Mouse (Mus musculus) frontal cortex, adult 2 months (tissue): ENCODE results near the gene Cln6. TPM values are rescaled to one million over a fixed set of nuclear protein-coding genes. Genes with fewer than 3 reads are reported as not detected.

Experiments
- DNase-seq, 2 experiments: peaks; one replicate each; pipeline ENCODE4 v3.0.0; 2022; ENCODE audit warnings: low spot score in 1 of 2; ENCODE audit errors: extremely low spot score in 1 of 2
- polyA plus RNA-seq: library from polyadenylated mRNA; depleted of rRNA; stranded (reverse); fragments of >200 nt; gene quantifications from 2 replicates; pipeline ENCODE4 v1.2.3, GENCODE M21; 2012; rRNA removed

The Cln6 gene
- polyA plus RNA-seq, 1 experiment: 16.5 TPM

DNA sequence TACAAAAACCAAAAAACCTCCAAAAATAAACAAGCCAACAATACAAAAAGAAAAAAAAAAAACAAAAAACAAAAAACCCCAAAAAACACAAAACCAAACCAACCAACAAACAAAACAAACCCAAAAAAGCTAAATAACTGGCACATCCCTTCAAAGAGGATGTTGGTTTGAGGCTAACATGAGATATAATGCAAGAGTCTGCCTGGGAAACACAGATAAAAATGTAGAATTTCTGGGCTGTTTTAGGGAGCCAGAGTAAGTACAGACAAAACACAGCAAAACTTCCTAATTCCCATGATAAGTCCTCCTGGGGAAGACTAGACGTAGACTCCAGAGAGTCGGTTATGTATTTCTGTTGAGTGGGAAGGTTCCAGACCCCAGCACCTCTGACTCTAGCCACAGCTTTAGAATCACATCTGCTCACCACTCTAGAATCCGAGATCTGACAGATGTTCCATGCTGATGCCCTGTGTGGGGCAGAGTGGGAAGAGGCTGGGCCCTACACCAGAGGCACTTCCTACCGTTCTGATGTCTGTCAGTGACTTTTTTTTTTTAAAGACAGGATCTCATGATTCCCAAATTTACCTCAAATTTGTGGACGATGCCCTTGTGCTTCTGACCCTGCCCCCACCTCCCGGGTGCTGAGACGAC, 38.5 kb downstream of the Cln6 start:
- DNase-seq: no peak

DNA sequence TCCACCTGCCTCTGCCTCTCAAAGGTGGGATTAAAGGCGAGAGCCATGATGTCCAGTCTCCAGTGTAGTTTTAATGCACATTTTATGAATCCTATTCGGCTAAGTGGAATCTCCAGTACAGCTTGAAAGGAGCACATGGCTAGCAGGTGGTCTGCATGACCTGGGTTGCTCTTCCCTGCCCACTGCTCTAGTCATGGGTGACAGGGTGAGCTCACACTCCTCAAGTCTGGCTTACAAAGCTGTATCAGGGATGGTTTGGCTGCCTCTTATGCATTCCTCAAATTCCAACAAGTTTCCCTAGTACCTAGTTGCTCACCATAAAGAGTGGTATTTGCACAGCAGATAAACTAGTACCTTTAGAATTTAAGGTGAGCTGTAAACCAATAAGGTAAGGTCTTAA, 39.2 kb downstream of the Cln6 start:
- DNase-seq: no peak

GRCm38 (mm10) chr9:62881871-62882270, 43.3 kb downstream of the Cln6 start:
- DNase-seq: no peak

DNA sequence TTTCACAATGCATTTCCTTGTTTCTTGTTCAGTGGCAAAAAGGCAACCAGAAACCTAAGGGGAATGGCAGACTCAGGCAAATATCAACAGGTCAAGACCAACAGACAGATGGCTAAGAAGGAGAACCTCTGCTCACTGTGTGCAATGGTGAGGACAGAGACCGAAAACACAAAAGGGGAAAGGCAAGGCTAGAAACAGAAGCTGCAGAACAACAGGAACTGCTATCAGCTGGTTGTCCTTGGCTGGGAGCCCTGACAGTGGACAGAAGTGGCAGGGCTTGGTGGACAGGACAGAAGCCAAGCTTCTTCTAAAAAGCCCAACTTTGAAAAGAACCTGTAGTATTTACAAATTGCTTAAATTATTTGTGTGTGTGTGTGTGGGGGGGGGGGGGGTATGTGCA, 55.9 kb downstream of the Cln6 start:
- DNase-seq: no peak

Other genes with a start within 250 kb of the Cln6 start
- 0.76 and 0.90 TPM in 2 replicates for gene Itga11, start 161.0 kb upstream of the Cln6 start, polyA plus RNA-seq
- 42.9 and 44.5 TPM in 2 replicates for gene Fem1b, start 26.9 kb upstream of the Cln6 start, polyA plus RNA-seq
- 0.23 and 0.64 TPM in 2 replicates for gene Calml4, start 19.3 kb downstream of the Cln6 start, polyA plus RNA-seq
- 30.8 and 32.7 TPM in 2 replicates for gene Pias1, start 149.1 kb downstream of the Cln6 start, polyA plus RNA-seq